Mouse (Mus musculus): ENCODE measurements around the gene Slc7a7. TPM values are rescaled to one million over a fixed set of nuclear protein-coding genes. Genes with fewer than 3 reads are reported as not detected.

Gene Slc7a7
- 7.7 and 11.0 TPM in 2 replicates for polyA plus RNA-seq (2015; fragmentation: Nextera tagmentation; extraction: Ambion mirVana)

DNA sequence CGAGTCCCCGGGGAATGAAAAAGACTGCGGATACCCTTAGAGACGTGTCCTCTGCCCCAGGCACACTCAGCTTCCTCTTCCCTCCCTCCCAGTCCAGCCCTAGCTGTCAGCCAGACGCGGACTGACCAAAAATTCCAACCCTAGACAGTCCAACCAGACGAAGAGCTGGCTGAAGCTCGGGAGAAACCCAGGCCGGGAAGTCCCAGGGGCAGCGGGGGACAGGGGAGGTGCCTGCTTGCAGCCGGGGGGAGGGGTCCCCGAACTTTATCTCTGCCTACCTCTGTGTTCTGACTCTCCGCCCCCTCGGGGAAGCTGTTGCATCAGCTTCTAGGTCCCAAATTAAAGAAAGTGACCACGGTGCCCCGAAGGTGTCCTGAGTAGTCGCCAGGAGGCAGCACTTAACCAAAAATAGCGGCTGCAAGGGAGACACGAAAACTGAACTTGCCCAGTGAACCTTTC is at the start of gene Slc7a7:
TSS of gene Slc7a7 (minus strand) at position 158 of the 459 bp plus-strand sequence.
- ATAC-seq (replicated peaks; ENCODE audit: insufficient number of reproducible peaks, insufficient read depth, low FRiP score, low read depth), result peak; percentile 54; the same call in 1 of the 2 replicates
- Histone ChIP-seq H3K4me1 (replicated peaks) (peaks cover 37% of the 10 kb centered on the region), H3K9ac (no peak within 1 kb of the TSS), H3K36me3 (no peaks in the 10 kb centered on the region), H3K9me3 (replicated peaks) (no peaks in the 10 kb centered on the region), H3K27ac (peak within 1 kb of the TSS; percentile 3; the same call in 1 of the 2 replicates), H3K4me3 (peak within 1 kb of the TSS; percentile 29), H3K4me2 (peak within 1 kb of the TSS; percentile 55), H3K27me3 (no peaks in the 10 kb centered on the region)
- 5% methylated on average over 19 of the region's 19 CpGs for WGBS

GRCm38 (mm10) chr14:54464293-54465005 is 46.9 kb upstream of the Slc7a7 start:
- Histone ChIP-seq H3K9ac (peak overlapping the region; percentile 91), H3K4me3 (peak overlapping the region; percentile 97), H3K4me1 (replicated peaks) (peaks cover 16% of the 10 kb centered on the region), H3K9me3 (replicated peaks) (no peaks in the 10 kb centered on the region), H3K36me3 (peaks cover 32% of the 10 kb centered on the region), H3K27ac (peak overlapping the region; percentile 83), H3K27me3 (no peaks in the 10 kb centered on the region), H3K4me2 (peak overlapping the region; percentile 79)
- WGBS, result under 1% methylated on average over 55 of the region's 57 CpGs
- ATAC-seq (replicated peaks; ENCODE audit: insufficient number of reproducible peaks, insufficient read depth, low FRiP score, low read depth), result peak; percentile 66

- ATAC-seq (replicated peaks; ENCODE audit: insufficient number of reproducible peaks, insufficient read depth, low FRiP score, low read depth), result peak; percentile 89
- Histone ChIP-seq H3K36me3 (peaks cover 27% of the 10 kb centered on the region), H3K4me1 (replicated peaks) (peaks cover 16% of the 10 kb centered on the region)
Observed at GRCm38 (mm10) chr14:54463959-54464292, 46.3 kb upstream of the Slc7a7 start, which contains the start of gene Lrp10. Lrp10 (plus strand) TSS chr14:54464137.

DNA sequence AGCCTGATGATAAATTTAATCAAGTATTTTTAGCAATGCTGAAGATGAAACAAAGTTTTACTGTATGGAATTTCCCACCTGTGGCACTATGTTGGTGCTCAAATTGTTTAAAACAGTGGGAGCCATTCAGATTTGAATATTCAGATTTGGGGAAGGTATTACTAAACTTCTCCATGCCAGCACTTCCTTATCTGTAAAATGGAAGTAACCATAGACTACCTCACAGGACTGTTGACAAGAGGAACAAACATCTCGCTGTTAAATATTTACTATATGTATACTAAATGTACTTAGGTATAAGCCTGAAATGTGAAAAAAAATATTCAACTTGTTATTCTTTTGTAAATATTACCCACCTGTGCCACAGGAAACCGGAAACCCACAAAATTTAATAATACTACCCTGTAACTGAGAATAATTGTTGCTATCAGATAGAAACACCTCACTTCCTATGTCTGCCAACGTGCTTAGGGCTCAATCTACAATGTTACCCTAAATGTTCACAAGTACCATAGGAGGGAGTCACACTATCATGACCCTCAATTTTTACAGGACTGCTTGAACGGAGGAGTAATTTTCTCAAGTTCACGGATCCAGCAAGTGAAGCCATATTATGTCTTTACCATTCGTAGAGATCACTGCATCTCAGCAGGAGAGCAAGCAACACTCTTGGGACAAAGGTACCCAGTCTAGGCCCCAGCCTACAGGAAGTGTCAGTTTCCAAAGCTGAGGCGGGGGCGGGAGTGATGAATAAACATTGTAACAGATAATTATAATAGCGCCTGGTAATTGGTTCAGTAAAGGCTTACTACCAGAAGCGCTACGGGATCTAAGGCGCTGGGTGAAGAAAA is 45.8 kb upstream of the Slc7a7 start:
- WGBS, result 14% methylated on average over 12 of the region's 12 CpGs
- H3K4me1 ChIP-seq (replicated peaks), result peaks cover 16% of the 10 kb centered on the region
- ATAC-seq (replicated peaks; ENCODE audit: insufficient number of reproducible peaks, insufficient read depth, low FRiP score, low read depth), result no peak

More at GRCm38 (mm10) chr14:54463959-54464292, 46.3 kb upstream of the Slc7a7 start, which contains the start of gene Lrp10:
- Histone ChIP-seq H3K27ac (peak within 1 kb of the TSS; percentile 83), H3K4me3 (peak within 1 kb of the TSS; percentile 97), H3K27me3 (no peaks in the 10 kb centered on the region), H3K9me3 (replicated peaks) (no peaks in the 10 kb centered on the region), H3K9ac (peak within 1 kb of the TSS; percentile 91), H3K4me2 (peak within 1 kb of the TSS; percentile 79)
- WGBS, result under 1% methylated on average over 35 of the region's 35 CpGs

GRCm38 (mm10) chr14:54462146-54462545 is 44.6 kb upstream of the Slc7a7 start:
- no peak for ATAC-seq (replicated peaks; ENCODE audit: insufficient number of reproducible peaks, insufficient read depth, low FRiP score, low read depth)
- no peaks in the 10 kb centered on the region for H3K9me3 ChIP-seq (replicated peaks)
- H3K4me2 ChIP-seq, result no peak overlapping the region
- peaks cover 11% of the 10 kb centered on the region for H3K36me3 ChIP-seq
- no peak overlapping the region for H3K27ac ChIP-seq
- no peaks in the 10 kb centered on the region for H3K27me3 ChIP-seq
- H3K4me3 ChIP-seq, result no peak overlapping the region
- no peak overlapping the region for H3K9ac ChIP-seq
- H3K4me1 ChIP-seq (replicated peaks), result peaks cover 16% of the 10 kb centered on the region
- WGBS, result 72% methylated on average over 4 of the region's 4 CpGs

More for the DNA sequence above, 45.8 kb upstream of the Slc7a7 start:
- peaks cover 21% of the 10 kb centered on the region for H3K36me3 ChIP-seq
- H3K9ac ChIP-seq, result peak overlapping the region; percentile 91
- H3K9me3 ChIP-seq (replicated peaks), result no peaks in the 10 kb centered on the region
- peak overlapping the region; percentile 97 for H3K4me3 ChIP-seq
- H3K4me2 ChIP-seq, result peak overlapping the region; percentile 79
- H3K27ac ChIP-seq, result peak overlapping the region; percentile 83
- H3K27me3 ChIP-seq, result no peaks in the 10 kb centered on the region

DNA sequence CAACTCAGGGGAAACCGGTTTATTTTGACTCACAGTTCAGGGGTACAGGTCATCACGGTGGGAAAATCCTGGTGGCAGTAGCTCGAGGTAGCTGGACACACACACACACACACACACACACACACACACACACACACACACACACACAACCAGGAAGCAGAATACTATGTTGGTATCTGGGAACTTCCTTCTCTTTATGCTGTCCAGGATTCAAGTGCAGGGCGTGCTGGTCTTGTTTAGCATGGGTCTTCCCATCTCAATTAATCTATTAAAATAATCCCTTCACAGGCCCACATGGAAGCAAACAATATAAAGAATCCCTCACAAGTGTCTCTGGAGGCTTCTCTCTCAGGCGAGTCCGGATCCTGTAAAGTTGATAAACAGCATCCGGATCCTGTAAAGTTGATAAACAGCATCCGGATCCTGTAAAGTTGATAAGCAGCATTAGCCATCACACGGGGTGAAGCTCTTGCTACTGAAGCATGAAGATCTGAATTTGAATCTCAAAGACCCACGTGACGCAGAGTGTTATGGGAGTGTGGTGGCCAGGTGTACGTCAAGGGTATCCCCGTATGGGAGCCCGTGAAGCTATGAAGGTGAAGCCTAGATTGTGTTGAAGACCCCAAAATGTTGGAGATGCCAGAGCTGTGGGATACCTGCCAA is 40.5 kb upstream of the Slc7a7 start:
- Histone ChIP-seq H3K27ac (no peak overlapping the region), H3K9ac (no peak overlapping the region), H3K4me1 (replicated peaks) (no peaks in the 10 kb centered on the region), H3K27me3 (no peaks in the 10 kb centered on the region), H3K4me2 (no peak overlapping the region), H3K4me3 (no peak overlapping the region), H3K9me3 (replicated peaks) (no peaks in the 10 kb centered on the region), H3K36me3 (no peaks in the 10 kb centered on the region)
- ATAC-seq (replicated peaks; ENCODE audit: insufficient number of reproducible peaks, insufficient read depth, low FRiP score, low read depth), result no peak
- WGBS, result 69% methylated on average over 14 of the region's 14 CpGs

GRCm38 (mm10) chr14:54454669-54455528 is 37.3 kb upstream of the Slc7a7 start:
- Histone ChIP-seq H3K9ac (no peak overlapping the region), H3K4me2 (no peak overlapping the region), H3K9me3 (replicated peaks) (no peaks in the 10 kb centered on the region), H3K4me1 (replicated peaks) (no peaks in the 10 kb centered on the region), H3K4me3 (no peak overlapping the region), H3K27ac (no peak overlapping the region), H3K27me3 (no peaks in the 10 kb centered on the region), H3K36me3 (no peaks in the 10 kb centered on the region)
- no peak for ATAC-seq (replicated peaks; ENCODE audit: insufficient number of reproducible peaks, insufficient read depth, low FRiP score, low read depth)
- 49% methylated on average over 11 of the region's 11 CpGs for WGBS

GRCm38 (mm10) chr14:54453566-54453965 is 36.0 kb upstream of the Slc7a7 start:
- peaks cover 3% of the 10 kb centered on the region; the same call in 1 of the 2 replicates for H3K4me1 ChIP-seq (replicated peaks)
- H3K4me3 ChIP-seq, result no peak overlapping the region
- no peaks in the 10 kb centered on the region for H3K27me3 ChIP-seq
- H3K4me2 ChIP-seq, result no peak overlapping the region
- no peaks in the 10 kb centered on the region for H3K9me3 ChIP-seq (replicated peaks)
- no peak overlapping the region for H3K9ac ChIP-seq
- no peak for ATAC-seq (replicated peaks; ENCODE audit: insufficient number of reproducible peaks, insufficient read depth, low FRiP score, low read depth)
- WGBS, result 87% methylated on average over 9 of the region's 9 CpGs
- no peaks in the 10 kb centered on the region for H3K36me3 ChIP-seq
- no peak overlapping the region for H3K27ac ChIP-seq

- Histone ChIP-seq H3K9ac (no peak overlapping the region), H3K4me2 (no peak overlapping the region), H3K27me3 (no peaks in the 10 kb centered on the region), H3K36me3 (peaks cover 4% of the 10 kb centered on the region), H3K4me3 (no peak overlapping the region), H3K4me1 (replicated peaks) (peaks cover 27% of the 10 kb centered on the region), H3K27ac (peak overlapping the region; percentile 66), H3K9me3 (replicated peaks) (no peaks in the 10 kb centered on the region)
- 24% methylated on average over 3 of the region's 3 CpGs for WGBS
- 0 out of 2 replicates have a peak, but pooled peaks have one; percentile 8 for ATAC-seq (replicated peaks; ENCODE audit: insufficient number of reproducible peaks, insufficient read depth, low FRiP score, low read depth)
Observed at GRCm38 (mm10) chr14:54445476-54445875, 27.9 kb upstream of the Slc7a7 start.

All from heart, embryonic 15.5 days (tissue).